Mouse (Mus musculus): ENCODE measurements at regions not wholly inside any gene's neighbourhood (a gene's known extent, or its start where the extent isn't known, plus 50 kb on each side); places are given as distances from the start of the nearest gene placed in this dataset.

- no peak overlapping the region for H3K4me2 ChIP-seq (ENCODE audit: insufficient read depth, low read depth, poor library complexity, severe bottlenecking)
- TF ChIP-seq CTCF (conservative IDR thresholded peaks at IDR 0.05 in 1 of 2, IDR thresholded peaks at IDR 0.05 in 1 of 2; ENCODE audit: low read depth in 2 of 2, low read length in 2 of 2) (peak in 1 of 2 experiments; percentile 59; a peak in 3 of 4 replicates), BHLHE40 (IDR thresholded peaks at IDR 0.05; ENCODE audit: low read depth, low read length) (no peak), RAD21 (IDR thresholded peaks at IDR 0.05; ENCODE audit: low read depth, low read length) (peak; percentile 54), SMC3 (IDR thresholded peaks at IDR 0.05; ENCODE audit: low read depth, low read length) (peak; percentile 56), IRF4 (IDR thresholded peaks at IDR 0.05; ENCODE audit: low read depth, low read length) (no peak), SIN3A (IDR thresholded peaks at IDR 0.05; ENCODE audit: low read length) (no peak), RCOR1 (conservative IDR thresholded peaks at IDR 0.05; ENCODE audit: low read depth, low read length) (no peak), MEF2A (IDR thresholded peaks at IDR 0.05; ENCODE audit: borderline replicate concordance, low read depth, low read length) (no peak), NELFE (IDR thresholded peaks at IDR 0.05; ENCODE audit: low read depth, low read length) (no peak), POLR2AphosphoS2 (IDR thresholded peaks at IDR 0.05; ENCODE audit: low read depth, low read length) (no peak), USF2 (conservative IDR thresholded peaks at IDR 0.05; ENCODE audit: low read depth, low read length) (no peak), USF1 (IDR thresholded peaks at IDR 0.05; ENCODE audit: low read depth, low read length) (no peak), GABPA (IDR thresholded peaks at IDR 0.05; ENCODE audit: insufficient replicate concordance, low read depth, low read length) (no peak), TBP (conservative IDR thresholded peaks at IDR 0.05; ENCODE audit: low read depth, low read length) (no peak), ZC3H11A (IDR thresholded peaks at IDR 0.05; ENCODE audit: low read depth, low read length) (no peak), KAT2A (IDR thresholded peaks at IDR 0.05; ENCODE audit: insufficient replicate concordance, low read length) (no peak), ZMIZ1 (IDR thresholded peaks at IDR 0.05; ENCODE audit: low read depth, low read length) (no peak), UBTF (IDR thresholded peaks at IDR 0.05; ENCODE audit: low read depth, low read length) (no peak), MYC (IDR thresholded peaks at IDR 0.05; ENCODE audit: low read depth, low read length) (no peak), E2F4 (IDR thresholded peaks at IDR 0.05; ENCODE audit: insufficient replicate concordance, low read depth, low read length) (no peak), MAFK (IDR thresholded peaks at IDR 0.05; ENCODE audit: insufficient replicate concordance, low read length) (no peak), ZNF384 (IDR thresholded peaks at IDR 0.05; ENCODE audit: low read depth, low read length) (no peak), TCF12 (IDR thresholded peaks at IDR 0.05; ENCODE audit: low read depth, low read length) (no peak)
- H3K9me3 ChIP-seq (replicated peaks; ENCODE audit: low read length): no peaks in the 10 kb centered on the region
- no peak overlapping the region for H3K27ac ChIP-seq (ENCODE audit: insufficient read depth, low read depth)
- dilution Hi-C loops (cut with MboI; ENCODE audit: extremely low pct_ligation_motif_present, extremely low pct_unique_long_range_greater_than_20kb, low sequenced_read_pairs) (no loop called here), in situ Hi-C loops (cut with MboI; ENCODE audit: low pct_ligation_motif_present, low pct_unique_long_range_greater_than_20kb, low sequenced_read_pairs) (no loop called here)
- H3K4me3 ChIP-seq (replicated peaks in 1 of 3; ENCODE audit: low read depth in 2 of 3, low read length in 2 of 3, poor library complexity in 1 of 3): no peak overlapping the region
- no peaks in the 10 kb centered on the region for H3K79me2 ChIP-seq (replicated peaks; ENCODE audit: control insufficient read depth, extremely low read depth, insufficient read depth, poor library complexity, severe bottlenecking)
- peak; percentile 34 for DNase-seq (ENCODE audit: extremely low read depth)
- H3K4me1 ChIP-seq (ENCODE audit: control insufficient read depth in 1 of 2, insufficient read depth in 2 of 2): peaks cover 8 to 12% of the 10 kb centered on the region in 2 experiments; a peak in 3 of 4 replicates
- H3K9ac ChIP-seq (ENCODE audit: insufficient read depth, low read depth): no peak overlapping the region
- no peaks in the 10 kb centered on the region for H3K36me3 ChIP-seq (replicated peaks in 1 of 2; ENCODE audit: control insufficient read depth in 1 of 2, insufficient read depth in 1 of 2, low read length in 1 of 2)
- no peaks in the 10 kb centered on the region for H3K27me3 ChIP-seq (replicated peaks)
These were observed 316.2 kb upstream of the Spred2 start for GRCm38 (mm10) chr11:19607941-19608340.
